Mouse (Mus musculus) E14TG2a.4 (cell line): ENCODE measurements at regions not wholly inside any gene's neighbourhood (a gene's known extent, or its start where the extent isn't known, plus 50 kb on each side); places are given as distances from the start of the nearest gene placed in this dataset.

ENCODE experiments used
- CTCF ChIP-seq: conservative IDR thresholded peaks from 2 replicates; pipeline ENCODE4 v1.5.1; 2014; ENCODE audit warnings: low read length
- NANOG ChIP-seq: IDR thresholded peaks from 2 replicates; pipeline ENCODE4 v1.6.1; 2014; ENCODE audit warnings: borderline replicate concordance, low read length, mixed read lengths
- POU5F1 ChIP-seq: IDR thresholded peaks from 2 replicates; pipeline ENCODE4 v1.6.1; 2014; ENCODE audit warnings: low read length, borderline replicate concordance

DNA sequence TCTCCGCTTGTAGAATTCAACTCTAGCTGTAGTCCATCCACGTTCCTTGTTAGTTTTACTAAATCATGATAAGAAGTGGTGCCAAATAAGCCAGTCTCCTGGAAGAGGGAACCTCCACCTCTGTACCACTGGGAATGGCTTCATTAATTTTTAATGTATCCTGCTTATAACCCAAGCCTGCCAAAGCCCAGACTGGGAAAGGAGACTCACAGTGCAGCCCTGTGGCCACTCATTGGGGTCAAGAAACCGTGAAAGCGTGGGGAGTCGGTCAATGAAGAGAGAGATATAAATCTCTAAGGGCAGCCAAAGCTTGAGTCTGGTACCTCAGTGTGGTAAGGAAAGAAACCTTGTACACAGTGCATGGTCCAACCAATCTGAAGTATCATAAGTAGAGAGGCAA, 577.1 kb downstream of the Gm19410 start:
- TF ChIP-seq CTCF (no peak), NANOG (no peak), POU5F1 (no peak)
